Mouse (Mus musculus): ENCODE measurements at regions not wholly inside any gene's neighbourhood (a gene's known extent, or its start where the extent isn't known, plus 50 kb on each side); places are given as distances from the start of the nearest gene placed in this dataset.

- TF ChIP-seq KAT2A (IDR thresholded peaks at IDR 0.05; ENCODE audit: insufficient replicate concordance, low read length) (no peak), MAFK (IDR thresholded peaks at IDR 0.05; ENCODE audit: insufficient replicate concordance, low read length) (no peak), CTCF (conservative IDR thresholded peaks at IDR 0.05 in 1 of 2, IDR thresholded peaks at IDR 0.05 in 1 of 2; ENCODE audit: low read depth in 2 of 2, low read length in 2 of 2) (no peak), ETS1 (conservative IDR thresholded peaks at IDR 0.05; ENCODE audit: low read depth, low read length) (no peak), USF1 (IDR thresholded peaks at IDR 0.05; ENCODE audit: low read depth, low read length) (no peak), MAZ (IDR thresholded peaks at IDR 0.05; ENCODE audit: low read depth, low read length) (no peak), HCFC1 (IDR thresholded peaks at IDR 0.05; ENCODE audit: low read depth, low read length) (no peak), EP300 (IDR thresholded peaks at IDR 0.05; ENCODE audit: low read length) (no peak), POLR2A (IDR thresholded peaks at IDR 0.05; ENCODE audit: low read depth, low read length) (no peak), ZNF384 (IDR thresholded peaks at IDR 0.05; ENCODE audit: low read depth, low read length) (no peak), ZC3H11A (IDR thresholded peaks at IDR 0.05; ENCODE audit: low read depth, low read length) (no peak)
Observed at GRCm38 (mm10) chr6:89169520-89169919, 192.9 kb downstream of the Plxna1 start.

All from CH12.LX (cell line).